Mouse (Mus musculus) MEL-GATA-1-ER (cell line): Measurements from ENCODE around the gene Gm43518.

Experiments used
- DNase-seq: peaks from one replicate; pipeline ENCODE4 v3.0.0-alpha.2; 2012; ENCODE audit warnings: low read depth; ENCODE audit errors: extremely low read depth

The Gm43518 gene

GRCm38 (mm10) chr5:123927118-123927517 is at the start of gene Gm43518:
TSS of gene Gm43518 (plus strand) at chr5:123927418.
- DNase-seq, result no peak

GRCm38 (mm10) chr5:123878056-123878455 is 49.2 kb upstream of the Gm43518 start:
- DNase-seq, result no peak

GRCm38 (mm10) chr5:123879928-123880327 is 47.3 kb upstream of the Gm43518 start, which contains the start of gene Hcar1:
TSS of gene Hcar1 (minus strand) at chr5:123880020.
- DNase-seq, result no peak

- no peak for DNase-seq
These were observed 46.4 kb upstream of the Gm43518 start for GRCm38 (mm10) chr5:123880778-123881177.

- no peak for DNase-seq
These were observed 43.3 kb upstream of the Gm43518 start for GRCm38 (mm10) chr5:123883891-123884290.

GRCm38 (mm10) chr5:123884332-123884731 is 42.9 kb upstream of the Gm43518 start:
- DNase-seq, result peak; percentile 78

GRCm38 (mm10) chr5:123886365-123886764 is 40.9 kb upstream of the Gm43518 start:
- DNase-seq, result no peak

GRCm38 (mm10) chr5:123890312-123890711 is 36.9 kb upstream of the Gm43518 start:
- no peak for DNase-seq

- no peak for DNase-seq
These were observed 36.2 kb upstream of the Gm43518 start for GRCm38 (mm10) chr5:123890987-123891386.

- peak; percentile 80 for DNase-seq
These were observed 35.5 kb upstream of the Gm43518 start for GRCm38 (mm10) chr5:123891669-123892068.

- no peak for DNase-seq
These were observed 33.7 kb upstream of the Gm43518 start for GRCm38 (mm10) chr5:123893520-123893919.

GRCm38 (mm10) chr5:123896395-123896794 is 30.8 kb upstream of the Gm43518 start:
- DNase-seq, result no peak

- DNase-seq, result peak; percentile 51
These were observed 29.9 kb upstream of the Gm43518 start for GRCm38 (mm10) chr5:123897352-123897751.

- peak; percentile 45 for DNase-seq
These were observed 23.1 kb upstream of the Gm43518 start for GRCm38 (mm10) chr5:123904059-123904672.

GRCm38 (mm10) chr5:123906146-123906975 is 20.9 kb upstream of the Gm43518 start:
- DNase-seq, result no peak

GRCm38 (mm10) chr5:123906976-123907630 is 20.1 kb upstream of the Gm43518 start, which contains the start of gene Denr:
TSS of gene Denr (plus strand) at chr5:123907175.
- peak; percentile 80 for DNase-seq

GRCm38 (mm10) chr5:123907631-123907977 is 19.6 kb upstream of the Gm43518 start:
- peak; percentile 23 for DNase-seq

GRCm38 (mm10) chr5:123914852-123915251 is 12.4 kb upstream of the Gm43518 start:
- no peak for DNase-seq

- DNase-seq, result no peak
These were observed 5.1 kb upstream of the Gm43518 start for GRCm38 (mm10) chr5:123922112-123922511.

GRCm38 (mm10) chr5:123930508-123930989 is 3.3 kb downstream of the Gm43518 start, which contains the start of gene Ccdc62:
TSS of gene Ccdc62 (plus strand) at chr5:123930679.
- DNase-seq, result peak; percentile 88

GRCm38 (mm10) chr5:123931131-123931530 is 3.9 kb downstream of the Gm43518 start:
- no peak for DNase-seq

GRCm38 (mm10) chr5:123932927-123933326 is 5.7 kb downstream of the Gm43518 start:
- no peak for DNase-seq
